ENCODE assay signal across 25 mouse cellular contexts in the genomic region with DNA sequence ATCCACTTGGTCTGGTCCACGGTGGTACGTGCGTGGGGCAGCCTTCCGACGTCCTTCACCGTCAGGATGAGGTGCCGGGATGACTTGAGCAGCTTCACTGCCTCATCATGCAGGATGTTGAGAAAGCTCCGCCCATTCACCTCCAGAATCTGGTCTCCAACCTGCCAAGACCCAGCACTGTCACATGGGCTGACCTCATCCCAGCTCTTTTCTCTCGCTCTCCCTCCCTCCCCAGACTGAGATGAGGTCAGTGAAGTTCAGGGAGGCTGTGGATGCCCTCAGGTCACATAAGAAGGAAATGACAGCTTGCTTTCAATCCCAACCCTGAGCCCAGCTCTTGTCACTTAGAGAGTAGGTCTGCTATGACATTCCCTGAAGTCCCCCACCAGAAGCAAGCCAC. TPM values are rescaled to one million over a fixed set of nuclear protein-coding genes. Genes with fewer than 3 reads are reported as not detected.
DNase-seq lines count a peak whose midpoint lies in the region; TF ChIP-seq lines count a peak whose summit lies in the region.
"Had no signal": no experiment of that assay in that cellular context is flagged by ENCODE, and none has a peak within 500 bp of the region (broad histone marks: within the 10 kb centered on the region; RNA-seq: fewer than 3 reads in every experiment).

No protein-coding gene starts in this region.

- peak; percentile 35 for DNase-seq in embryo, embryonic 10 days (ENCODE audit: low spot score)
- no peak for DNase-seq in embryo, embryonic 11 days
- DNase-seq in retina, embryonic 14.5 days (ENCODE audit: low spot score): peak; percentile 34
- DNase-seq in kidney, adult 2 months: no peak
- no peak for DNase-seq in adipocyte (ENCODE audit: low spot score)
- DNase-seq: adrenal gland, adult 8-10 months; adrenal gland, postnatal 25 days; cerebellum, adult 18-20 months; cerebellum, adult 9-10 months; forebrain, postnatal 0 days; gastrocnemius, adult 2 months; gastrocnemius, postnatal 14 days; heart, adult 18-20 months; heart, postnatal 10 days; heart, postnatal 36 days had no signal

- TF ChIP-seq CTCF in ES-Bruce4 (IDR thresholded peaks at IDR 0.05; ENCODE audit: low read depth, low read length): no peak
- no peak for TF ChIP-seq CTCF in kidney, adult 2 months (conservative IDR thresholded peaks at IDR 0.05; ENCODE audit: insufficient read depth, insufficient read length, low read depth, low read length)

- 81% methylated on average over 9 of the region's 9 CpGs for WGBS in kidney, adult 2 months

- TF ChIP-seq EP300 in ES-Bruce4 (IDR thresholded peaks at IDR 0.05; ENCODE audit: insufficient read depth, low read depth, low read length): 0 out of 2 replicates have a peak, but pooled peaks have one; percentile 28

- peaks cover 6% of the 10 kb centered on the region for H3K4me1 ChIP-seq in ES-Bruce4 (ENCODE audit: control insufficient read depth, insufficient read depth, low read length)
- no peaks in the 10 kb centered on the region for H3K4me1 ChIP-seq in kidney, adult 2 months (ENCODE audit: control insufficient read depth, insufficient read depth, low read length)
- H3K4me1 ChIP-seq: intestine, embryonic 15.5 days had no signal

- no peak overlapping the region for H3K27ac ChIP-seq in ES-Bruce4 (ENCODE audit: insufficient read depth, low read length)
- no peak overlapping the region for H3K27ac ChIP-seq in kidney, adult 2 months (ENCODE audit: insufficient read depth, low read depth, low read length)
- H3K27ac ChIP-seq: embryonic facial prominence, embryonic 12.5 days; embryonic facial prominence, embryonic 15.5 days; gastrocnemius, adult 2 months; heart, embryonic 15.5 days; hindbrain, embryonic 10.5 days; hindbrain, embryonic 13.5 days; intestine, embryonic 15.5 days had no signal

- H3K9me3 ChIP-seq in ES-Bruce4 (replicated peaks; ENCODE audit: control insufficient read depth, insufficient read depth, low read length, poor library complexity, severe bottlenecking): no peaks in the 10 kb centered on the region
- H3K9me3 ChIP-seq: embryonic facial prominence, embryonic 15.5 days; heart, embryonic 15.5 days; hindbrain, embryonic 10.5 days; hindbrain, embryonic 13.5 days; intestine, embryonic 15.5 days had no signal

- no peak overlapping the region for H3K4me3 ChIP-seq in ES-Bruce4 (ENCODE audit: low read depth, low read length)
- H3K4me3 ChIP-seq in kidney, adult 2 months (ENCODE audit: insufficient read depth, low read depth, low read length): no peak overlapping the region
- H3K4me3 ChIP-seq: embryonic facial prominence, embryonic 12.5 days; embryonic facial prominence, embryonic 15.5 days; gastrocnemius, adult 2 months; heart, embryonic 12.5 days; heart, embryonic 15.5 days; hindbrain, embryonic 10.5 days; hindbrain, embryonic 13.5 days; intestine, embryonic 15.5 days had no signal

- H3K36me3 ChIP-seq in ES-Bruce4 (ENCODE audit: control insufficient read depth, insufficient read depth, low read length, poor library complexity, severe bottlenecking): no peaks in the 10 kb centered on the region
- no peaks in the 10 kb centered on the region for H3K36me3 ChIP-seq in kidney, adult 2 months (ENCODE audit: control insufficient read depth, insufficient read depth, low read length)
- H3K36me3 ChIP-seq: embryonic facial prominence, embryonic 12.5 days; G1E; heart, embryonic 12.5 days; heart, embryonic 15.5 days; hindbrain, embryonic 13.5 days; intestine, embryonic 15.5 days had no signal

- H3K9ac ChIP-seq in ES-Bruce4 (ENCODE audit: low read depth, poor library complexity, severe bottlenecking): no peak overlapping the region
- H3K9ac ChIP-seq: embryonic facial prominence, embryonic 12.5 days; embryonic facial prominence, embryonic 15.5 days; forebrain, postnatal 0 days; heart, embryonic 12.5 days; heart, embryonic 15.5 days; hindbrain, embryonic 13.5 days; intestine, embryonic 15.5 days had no signal

- H3K27me3 ChIP-seq in ES-Bruce4 (ENCODE audit: control insufficient read depth, insufficient read depth, low read length, poor library complexity, severe bottlenecking): no peaks in the 10 kb centered on the region
- no peaks in the 10 kb centered on the region for H3K27me3 ChIP-seq in kidney, adult 2 months (replicated peaks; ENCODE audit: control insufficient read depth, insufficient read depth, low read length)
- H3K27me3 ChIP-seq: embryonic facial prominence, embryonic 12.5 days; embryonic facial prominence, embryonic 15.5 days; heart, embryonic 12.5 days; heart, embryonic 15.5 days; hindbrain, embryonic 13.5 days; intestine, embryonic 15.5 days; Patski had no signal

- TF ChIP-seq POLR2A in ES-Bruce4 (IDR thresholded peaks at IDR 0.05; ENCODE audit: insufficient read depth, low read length): no peak
- TF ChIP-seq POLR2A in kidney, adult 2 months (IDR thresholded peaks at IDR 0.05; ENCODE audit: low read depth, low read length): no peak

RNA-seq across cellular contexts. Expression of a gene that starts 32.2 kb away (rescaled TPM):
- 4.0 and 4.7 TPM in 2 replicates for polyA plus RNA-seq in ES-Bruce4 (2011; ENCODE audit: insufficient read depth, insufficient read length, low read depth, missing spikeins)
- 2.2 and 5.8 TPM in 2 replicates for polyA plus RNA-seq in kidney, adult 2 months (2012; rRNA removed)

Comparison
In these comparisons a context has a peak if more than half of its experiments do, and no peak if none do; other contexts are left out.
1. DNase-seq: peak in embryo, embryonic 10 days (single experiment) and retina, embryonic 14.5 days (single experiment); none in embryo, embryonic 11 days (single experiment), kidney, adult 2 months (single experiment) and adipocyte (single experiment).